Mouse (Mus musculus) spleen, adult 2 months (tissue): ENCODE measurements around the gene Ptprcap.

Experiments used
- CTCF ChIP-seq: fragments of 200-500 bp; IDR thresholded peaks from 2 replicates; pipeline ENCODE4 v1.5.1; 2011; ENCODE audit warnings: mild to moderate bottlenecking, inconsistent platforms; ENCODE audit not compliant: insufficient read depth, insufficient read length, insufficient replicate concordance; ENCODE audit errors: extremely low read depth
- POLR2A ChIP-seq: fragments of 200-500 bp; IDR thresholded peaks from 2 replicates; pipeline ENCODE4 v1.6.1; 2011; ENCODE audit warnings: low read depth, low read length, inconsistent platforms

- no peak for TF ChIP-seq CTCF
- no peak for TF ChIP-seq POLR2A
Measured at GRCm38 (mm10) chr19:4152445-4153231, 766 bp upstream of the Ptprcap start.
